Mouse (Mus musculus) stomach, postnatal 0 days (tissue): Measurements from ENCODE around the gene Zfc3h1.

Experiments used
- CTCF ChIP-seq: IDR thresholded peaks from 2 replicates; pipeline ENCODE4 v1.5.1; 2016; ENCODE audit warnings: antibody characterized with exemption, low read depth, mild to moderate bottlenecking, moderate library complexity
- EP300 ChIP-seq: optimal IDR thresholded peaks from 2 replicates; pipeline ENCODE3; 2016; ENCODE audit warnings: antibody characterized with exemption

- no peak for TF ChIP-seq CTCF
- no peak for TF ChIP-seq EP300
These were observed 91.7 kb downstream of the Zfc3h1 start for GRCm38 (mm10) chr10:115476506-115476905.
